Mouse (Mus musculus): ENCODE results near the gene Rtkn. TPM values are rescaled to one million over a fixed set of nuclear protein-coding genes. Genes with fewer than 3 reads are reported as not detected.

Rtkn gene
- total RNA-seq, 2 experiments from 2014 or later = 9.3 to 11.7 TPM

DNA sequence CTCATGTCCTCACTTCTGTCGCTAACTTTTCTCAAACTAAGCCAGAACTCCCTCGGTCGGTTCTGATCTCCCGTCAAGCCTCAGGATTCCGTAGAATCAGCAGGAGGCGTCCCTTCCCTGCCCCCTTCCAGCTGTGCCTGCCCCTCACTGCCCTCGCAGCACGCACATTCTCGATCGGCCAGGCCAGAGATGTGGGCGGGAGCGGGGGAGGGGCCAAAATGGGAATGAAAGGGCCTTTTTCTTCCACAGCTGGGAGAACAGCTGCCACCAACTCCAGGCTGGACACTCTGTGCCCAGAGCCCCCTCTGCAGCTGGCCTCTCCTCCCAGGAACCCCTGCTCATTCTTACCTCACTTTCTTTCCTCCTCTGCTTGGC is 2.3 kb downstream of the Rtkn start:
- DNase-seq (ENCODE audit: low spot score) = peak; percentile 91

DNA sequence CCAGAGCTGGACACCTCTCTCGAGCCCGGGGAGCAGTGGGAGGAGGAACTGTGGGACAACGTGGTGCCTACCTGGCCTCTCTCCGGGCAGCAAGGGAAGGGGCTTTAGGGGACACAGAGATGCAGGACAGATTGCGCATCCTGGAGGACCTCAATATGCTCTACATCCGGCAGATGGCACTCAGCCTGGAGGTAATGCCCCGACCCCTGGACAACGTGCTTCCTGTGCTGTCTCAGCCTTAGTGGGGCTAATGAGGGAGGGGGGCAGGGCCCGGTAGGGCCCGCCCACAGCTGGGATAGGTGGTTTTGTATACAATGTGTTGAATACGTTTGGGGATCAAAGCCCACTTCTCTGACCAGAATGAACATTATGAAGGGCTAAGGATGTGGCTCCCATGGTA is 2.8 kb downstream of the Rtkn start:
- no peak for DNase-seq (ENCODE audit: low spot score)

DNA sequence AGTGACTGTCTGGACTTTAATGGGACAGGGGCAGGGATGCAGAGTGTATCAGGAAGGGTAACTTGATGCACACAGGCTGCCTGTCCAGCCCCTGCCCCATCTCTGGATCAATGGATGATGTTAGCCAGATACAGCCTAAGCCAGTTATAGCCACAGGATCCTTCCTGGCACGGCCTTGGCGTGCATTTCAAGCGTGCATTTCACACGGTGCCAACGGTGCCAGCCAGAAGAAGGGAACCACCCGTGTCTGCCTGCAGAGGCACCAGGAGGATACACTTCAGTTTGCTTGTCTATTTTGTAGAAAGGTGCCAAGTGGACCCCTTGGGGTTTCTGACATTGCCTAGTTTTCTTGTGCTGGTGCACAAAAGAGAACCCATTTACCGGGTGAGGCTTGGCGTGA is 4.8 kb downstream of the Rtkn start:
- no peak for DNase-seq (ENCODE audit: low spot score)

DNA sequence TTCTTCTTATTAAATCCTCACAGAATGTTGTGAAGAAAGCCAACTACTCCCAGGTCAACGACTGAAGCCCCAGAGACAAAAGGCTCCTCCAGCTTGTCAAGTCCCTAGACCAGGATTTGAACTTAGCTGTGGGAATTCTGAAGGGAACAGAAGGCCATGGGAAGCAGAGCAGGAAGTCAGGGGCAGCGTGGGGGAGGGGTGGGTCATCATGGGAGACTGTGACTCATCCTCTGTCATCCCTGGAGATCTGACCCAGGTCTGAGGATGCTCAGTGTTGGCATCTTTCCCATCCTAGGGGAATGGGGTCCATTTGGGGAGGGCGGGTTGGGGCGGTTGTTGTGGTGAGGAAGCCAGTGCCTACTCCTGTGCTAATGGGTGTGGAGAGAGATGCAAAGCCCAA is 6.4 kb downstream of the Rtkn start:
- no peak for DNase-seq (ENCODE audit: low spot score)

- no peak for DNase-seq (ENCODE audit: low spot score)
Measured at GRCm38 (mm10) chr6:83142211-83142731, 7.0 kb downstream of the Rtkn start.

DNA sequence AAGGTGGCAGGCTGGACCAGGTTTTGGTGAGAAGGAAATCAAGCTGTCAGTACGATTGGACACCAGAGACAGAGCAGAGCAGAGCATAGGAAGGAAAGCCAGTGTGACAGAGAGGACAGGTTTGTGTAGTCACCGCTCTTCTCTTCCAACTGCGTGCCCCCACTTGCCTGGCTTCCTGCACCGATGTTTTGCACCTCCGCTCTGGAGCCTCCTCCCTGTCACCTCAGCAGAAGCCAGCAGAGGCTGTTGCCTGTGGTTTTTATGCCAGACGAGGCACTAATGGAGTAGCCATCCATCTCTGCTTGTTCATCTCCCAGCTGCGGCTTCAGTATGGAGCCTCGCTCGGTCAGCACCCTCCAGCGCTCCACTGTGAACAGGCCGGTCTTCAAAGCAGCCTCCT is 7.6 kb downstream of the Rtkn start:
- no peak for DNase-seq (ENCODE audit: low spot score)

GRCm38 (mm10) chr6:83145209-83145608 is 9.9 kb downstream of the Rtkn start:
- DNase-seq (ENCODE audit: low spot score) = no peak

DNA sequence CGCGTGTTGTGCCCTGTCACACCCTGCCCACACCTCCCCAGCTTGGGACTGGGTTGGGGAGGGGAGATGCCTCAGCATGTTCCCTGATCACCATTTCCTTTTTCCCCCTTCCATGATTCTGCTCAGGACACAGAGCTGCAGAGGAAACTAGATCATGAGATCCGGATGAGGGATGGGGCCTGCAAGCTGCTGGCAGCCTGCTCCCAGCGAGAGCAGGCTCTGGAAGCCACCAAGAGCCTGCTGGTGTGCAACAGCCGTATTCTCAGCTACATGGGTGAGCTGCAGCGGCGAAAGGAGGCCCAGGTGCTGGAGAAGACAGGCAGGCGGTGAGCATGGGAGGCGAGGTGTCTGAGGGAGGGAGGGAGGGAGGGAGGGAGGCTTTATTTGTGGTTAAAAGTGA is 10.5 kb downstream of the Rtkn start:
- DNase-seq (ENCODE audit: low spot score) = no peak

DNA sequence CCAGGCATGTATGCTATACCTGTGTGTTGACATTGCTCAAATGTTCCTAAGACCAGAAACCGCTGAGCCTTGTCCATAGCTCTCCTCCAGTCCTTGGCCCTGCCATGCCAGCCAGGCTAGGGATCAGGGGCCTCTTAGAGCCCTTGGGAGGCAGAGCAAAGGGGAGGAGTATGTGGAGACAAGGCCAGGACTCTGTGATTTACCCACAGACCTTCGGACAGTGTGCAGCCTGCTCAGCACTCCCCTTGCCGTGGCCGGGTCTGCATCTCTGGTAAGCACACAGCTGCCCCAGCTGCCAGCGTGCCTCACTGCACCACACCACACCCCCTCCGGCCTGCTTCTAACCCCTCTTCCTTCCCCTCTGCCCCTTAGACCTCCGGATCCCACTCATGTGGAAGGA is 12.0 kb downstream of the Rtkn start:
- DNase-seq (ENCODE audit: low spot score) = no peak

GRCm38 (mm10) chr6:83151721-83152120 is 16.5 kb downstream of the Rtkn start:
- no peak for DNase-seq (ENCODE audit: low spot score)

DNA sequence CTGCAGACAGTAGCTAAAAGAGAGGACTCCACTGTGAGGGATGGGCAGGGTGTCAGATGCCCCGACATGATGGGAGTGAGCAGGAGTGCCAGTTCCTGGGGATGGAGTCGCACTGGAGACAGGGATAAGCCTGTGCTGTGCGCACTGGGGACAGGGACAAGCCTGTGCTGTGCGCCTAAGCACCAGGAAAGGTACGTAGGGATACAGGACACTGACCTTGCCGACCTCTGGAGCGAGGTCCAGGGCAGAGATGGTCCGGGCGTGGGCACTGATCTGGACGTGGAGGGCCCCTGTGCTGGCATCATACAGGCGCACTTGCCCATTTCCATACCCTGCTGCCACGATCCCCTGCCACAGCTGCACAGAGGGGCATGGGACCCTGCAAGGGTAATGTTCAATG is 17.8 kb downstream of the Rtkn start:
- no peak for DNase-seq (ENCODE audit: low spot score)

- no peak for DNase-seq (ENCODE audit: low spot score)
Measured at GRCm38 (mm10) chr6:83153485-83153884, 18.2 kb downstream of the Rtkn start.

DNA sequence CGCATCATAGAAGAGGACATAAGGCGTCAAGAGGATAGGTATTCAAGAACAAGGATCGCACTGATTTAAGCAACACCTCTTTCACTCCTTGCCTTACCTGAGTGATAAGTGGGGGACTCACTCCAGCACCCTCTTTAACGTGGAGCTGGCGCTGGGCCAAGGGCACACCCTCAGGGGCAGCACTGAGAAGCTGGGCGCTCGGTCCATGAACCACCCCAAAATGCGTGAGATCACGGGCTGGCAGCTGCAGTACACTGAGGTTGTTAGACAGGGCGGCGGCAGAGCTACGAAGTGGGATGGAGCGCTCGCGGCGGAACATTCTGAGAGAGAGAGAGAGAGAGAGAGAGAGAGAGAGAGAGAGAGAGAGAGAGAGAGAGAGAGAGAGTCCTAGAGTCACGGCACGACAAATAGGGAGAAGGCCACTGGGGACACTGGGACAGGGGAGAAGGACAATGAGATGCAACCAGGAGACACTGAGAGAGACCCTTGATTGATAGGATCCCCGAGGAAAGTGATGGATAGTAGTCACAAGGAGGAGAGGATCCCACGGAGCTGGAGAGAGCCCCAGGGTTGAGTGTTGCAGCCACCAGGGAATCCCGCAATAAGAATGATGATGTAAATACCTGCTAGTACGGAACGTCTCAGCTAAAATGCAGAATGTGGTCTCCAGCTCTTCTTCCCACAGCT is 20.4 kb downstream of the Rtkn start:
- DNase-seq (ENCODE audit: low spot score) = no peak

- DNase-seq (ENCODE audit: low spot score) = peak; percentile 51
Measured at GRCm38 (mm10) chr6:83156259-83156684, 21.0 kb downstream of the Rtkn start, which contains the start of the genes Wdr54 and 1700003E16Rik. Gene Wdr54 (minus strand): TSS chr6:83156397. Gene 1700003E16Rik (plus strand): TSS chr6:83156404.

DNA sequence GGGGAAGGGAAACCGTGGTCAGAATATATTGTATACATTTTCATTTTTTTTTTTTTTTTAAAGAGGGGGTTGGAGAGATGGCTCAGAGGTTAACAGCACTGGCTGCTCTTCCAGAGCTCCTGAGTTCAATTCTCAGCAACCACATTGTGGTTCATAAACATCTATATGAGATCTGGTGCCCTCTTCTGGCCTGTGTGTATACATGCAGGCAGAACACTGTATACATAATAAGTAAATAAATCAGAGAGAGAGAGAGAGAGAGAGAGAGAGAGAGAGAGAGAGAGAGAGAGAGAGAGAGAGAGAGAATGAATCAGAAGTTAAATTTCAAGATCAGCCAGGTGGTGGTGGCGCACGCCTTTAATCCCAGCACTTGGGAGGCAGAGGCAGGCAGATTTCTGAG is 24.2 kb downstream of the Rtkn start:
- peak; percentile 39 for DNase-seq (ENCODE audit: low spot score)

DNA sequence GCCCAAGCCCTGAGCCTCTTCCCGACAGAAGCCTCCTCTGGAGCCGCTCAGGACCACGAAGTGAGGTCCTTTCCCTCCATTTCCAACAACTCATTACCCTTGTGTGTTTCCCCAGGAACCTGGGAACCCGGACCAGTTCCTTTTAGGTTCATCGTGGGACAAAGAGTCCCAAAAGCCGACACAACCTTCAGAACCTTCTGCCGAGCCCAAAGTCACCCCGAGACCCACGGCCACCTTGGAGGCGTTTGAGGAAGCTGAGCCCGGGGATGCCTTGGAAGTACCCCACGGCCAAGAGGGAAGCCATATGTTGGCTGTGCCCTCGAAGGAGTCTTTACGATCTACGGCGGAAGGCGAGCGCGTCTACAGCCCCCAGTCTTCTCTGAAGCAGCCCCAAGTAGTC is 26.2 kb downstream of the Rtkn start:
- DNase-seq (ENCODE audit: low spot score) = no peak

DNA sequence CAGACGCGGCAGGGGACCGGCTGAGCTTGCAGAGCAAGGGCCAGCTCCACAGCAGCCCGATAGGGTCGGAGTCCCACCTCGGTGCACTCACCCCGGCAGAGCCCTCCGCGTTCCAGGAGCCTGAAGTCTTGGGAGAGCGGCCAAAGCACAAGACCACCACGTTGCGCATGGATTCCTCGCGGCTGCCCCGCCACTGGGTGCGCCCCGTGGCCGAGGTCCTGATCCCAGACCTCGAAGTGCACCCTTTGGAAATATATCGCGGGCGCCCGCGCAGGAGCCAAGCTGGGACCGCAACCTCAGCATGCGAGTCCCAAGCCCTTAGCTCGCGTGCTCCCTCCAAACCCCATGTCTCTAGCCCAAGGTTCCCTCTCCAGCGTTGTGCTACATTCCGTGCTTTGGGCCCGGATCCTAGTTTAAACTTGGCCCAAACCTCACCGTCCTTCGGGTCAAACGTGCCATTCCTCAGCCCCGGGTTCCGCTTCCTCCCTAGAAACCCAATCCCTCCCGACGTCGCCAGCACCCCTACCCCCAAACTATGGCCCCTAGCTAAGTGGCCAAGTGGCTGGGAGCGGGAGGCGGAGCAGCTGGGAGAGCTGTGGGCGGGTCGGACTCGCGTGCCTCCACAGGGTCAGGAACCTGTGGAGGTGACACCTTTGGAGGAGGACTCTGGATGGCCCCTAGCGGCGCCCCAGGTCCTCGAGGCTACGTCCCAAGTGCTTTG is 26.8 kb downstream of the Rtkn start:
- DNase-seq (ENCODE audit: low spot score) = peak; percentile 29

DNA sequence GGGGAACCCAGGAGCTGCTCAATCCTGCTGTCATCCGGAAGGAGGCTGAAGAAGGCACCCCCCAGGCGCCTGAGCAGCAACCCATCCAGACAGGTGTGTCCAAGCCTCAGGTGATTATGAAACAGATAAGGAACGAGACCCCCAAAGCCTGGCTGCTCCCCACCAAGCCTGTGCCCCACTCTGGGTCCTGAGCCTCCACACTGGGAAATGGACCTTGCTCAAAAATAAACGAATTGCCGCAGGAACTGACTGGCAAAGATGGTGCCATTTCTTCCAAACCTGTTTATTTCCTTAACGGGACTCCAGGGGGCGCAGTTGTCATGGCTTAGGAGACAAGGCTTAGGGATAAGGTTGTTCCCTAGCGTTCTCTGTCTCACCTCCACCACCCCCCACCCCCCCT is 27.4 kb downstream of the Rtkn start:
- peak; percentile 52 for DNase-seq (ENCODE audit: low spot score)

- DNase-seq (ENCODE audit: low spot score) = no peak
Measured at GRCm38 (mm10) chr6:83165026-83165606, 29.9 kb downstream of the Rtkn start.

DNA sequence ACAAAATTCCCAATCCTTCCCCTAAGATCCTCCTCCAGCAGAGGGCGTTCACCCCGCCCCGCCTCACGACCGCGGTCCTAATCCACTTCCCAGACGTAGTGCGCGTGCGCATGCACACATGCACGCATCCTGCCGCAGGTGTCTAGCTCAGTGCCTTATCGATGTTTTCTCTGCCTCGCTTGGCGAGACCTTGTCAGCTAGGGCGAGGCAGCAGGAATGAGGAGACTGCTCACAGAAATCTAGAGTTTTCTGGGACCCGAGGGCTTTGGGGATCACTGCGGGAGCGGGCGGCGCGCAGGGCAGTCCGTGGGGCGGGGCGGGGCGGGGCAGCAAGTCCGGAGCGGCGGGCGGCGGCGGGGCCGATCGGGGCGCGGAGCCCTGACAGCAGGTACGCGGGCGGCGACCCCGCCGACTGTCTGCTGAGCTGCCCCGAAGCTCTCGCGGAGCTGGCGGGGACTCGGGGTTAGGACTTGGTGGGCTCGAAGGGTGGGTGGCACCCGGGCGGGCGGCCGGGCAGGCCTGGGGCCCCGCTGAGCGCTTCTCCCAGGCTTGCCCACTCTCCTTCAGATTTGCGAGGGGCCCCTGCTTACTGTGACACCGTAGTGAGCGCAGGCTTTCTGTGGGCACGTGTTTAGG is 30.5 kb downstream of the Rtkn start, which contains the start of gene Dctn1:
TSS of gene Dctn1 (plus strand) at position 314 of the 636 bp plus-strand sequence.
- DNase-seq (ENCODE audit: low spot score) = peak; percentile 95

- no peak for DNase-seq (ENCODE audit: low spot score)
Measured at GRCm38 (mm10) chr6:83166243-83166630, 31.0 kb downstream of the Rtkn start.

GRCm38 (mm10) chr6:83169872-83170271 is 34.6 kb downstream of the Rtkn start:
- no peak for DNase-seq (ENCODE audit: low spot score)
